Mouse (Mus musculus): ENCODE measurements at regions not wholly inside any gene's neighbourhood (a gene's known extent, or its start where the extent isn't known, plus 50 kb on each side); places are given as distances from the start of the nearest gene placed in this dataset.

GRCm38 (mm10) chr3:155470742-155471141, 377.5 kb downstream of the Lrriq3 start:
- 79% methylated on average over 2 of the region's 2 CpGs for WGBS
- no peaks in the 10 kb centered on the region for H3K9me3 ChIP-seq (replicated peaks)
- H3K36me3 ChIP-seq = no peaks in the 10 kb centered on the region
- H3K27ac ChIP-seq (replicated peaks) = no peak overlapping the region
- ATAC-seq (ENCODE audit: insufficient number of reproducible peaks, low FRiP score, low TSS enrichment, low read depth) = no peak
- H3K4me3 ChIP-seq (replicated peaks) = no peak overlapping the region
- H3K4me1 ChIP-seq = no peaks in the 10 kb centered on the region
- no peak overlapping the region for H3K9ac ChIP-seq
- no peaks in the 10 kb centered on the region for H3K27me3 ChIP-seq
- H3K4me2 ChIP-seq (replicated peaks) = no peak overlapping the region

- no peak for ATAC-seq (ENCODE audit: insufficient number of reproducible peaks, low FRiP score, low TSS enrichment, low read depth)
- H3K4me3 ChIP-seq (replicated peaks) = no peak overlapping the region
- 66% methylated on average over 2 of the region's 2 CpGs for WGBS
- no peaks in the 10 kb centered on the region for H3K4me1 ChIP-seq
- no peak overlapping the region for H3K9ac ChIP-seq
- H3K27me3 ChIP-seq = no peaks in the 10 kb centered on the region
- H3K36me3 ChIP-seq = no peaks in the 10 kb centered on the region
- no peak overlapping the region for H3K27ac ChIP-seq (replicated peaks)
- H3K9me3 ChIP-seq (replicated peaks) = no peaks in the 10 kb centered on the region
- H3K4me2 ChIP-seq (replicated peaks) = no peak overlapping the region
Measured at GRCm38 (mm10) chr3:155485487-155485886, 392.3 kb downstream of the Lrriq3 start.

- H3K9me3 ChIP-seq (replicated peaks) = no peaks in the 10 kb centered on the region
- no peaks in the 10 kb centered on the region for H3K27me3 ChIP-seq
- no peak overlapping the region for H3K9ac ChIP-seq
- no peak for ATAC-seq (ENCODE audit: insufficient number of reproducible peaks, low FRiP score, low TSS enrichment, low read depth)
- H3K4me1 ChIP-seq = no peaks in the 10 kb centered on the region
- no peak overlapping the region for H3K4me3 ChIP-seq (replicated peaks)
- H3K36me3 ChIP-seq = no peaks in the 10 kb centered on the region
- WGBS = 76% methylated on average over 8 of the region's 8 CpGs
- no peak overlapping the region for H3K27ac ChIP-seq (replicated peaks)
- H3K4me2 ChIP-seq (replicated peaks) = no peak overlapping the region
Measured at GRCm38 (mm10) chr3:155487877-155488537, 394.8 kb downstream of the Lrriq3 start.

- Histone ChIP-seq H3K36me3 (no peaks in the 10 kb centered on the region), H3K9me3 (replicated peaks) (no peaks in the 10 kb centered on the region), H3K9ac (no peak overlapping the region), H3K4me2 (replicated peaks) (no peak overlapping the region), H3K27ac (replicated peaks) (no peak overlapping the region), H3K4me3 (replicated peaks) (no peak overlapping the region), H3K27me3 (no peaks in the 10 kb centered on the region), H3K4me1 (no peaks in the 10 kb centered on the region)
- 62% methylated on average over 1 of the region's 1 CpGs for WGBS
- ATAC-seq (ENCODE audit: insufficient number of reproducible peaks, low FRiP score, low TSS enrichment, low read depth) = no peak
Measured at GRCm38 (mm10) chr3:155490670-155491069, 397.4 kb downstream of the Lrriq3 start.

- ATAC-seq (ENCODE audit: insufficient number of reproducible peaks, low FRiP score, low TSS enrichment, low read depth) = no peak
- H3K4me2 ChIP-seq (replicated peaks) = no peak overlapping the region
- H3K9me3 ChIP-seq (replicated peaks) = no peaks in the 10 kb centered on the region
- no peak overlapping the region for H3K9ac ChIP-seq
- H3K4me3 ChIP-seq (replicated peaks) = no peak overlapping the region
- WGBS = 91% methylated on average over 1 of the region's 1 CpGs
- no peaks in the 10 kb centered on the region for H3K4me1 ChIP-seq
- no peaks in the 10 kb centered on the region for H3K36me3 ChIP-seq
- no peak overlapping the region for H3K27ac ChIP-seq (replicated peaks)
- no peaks in the 10 kb centered on the region for H3K27me3 ChIP-seq
Measured at GRCm38 (mm10) chr3:155510161-155510857, 417.1 kb downstream of the Lrriq3 start.

- WGBS = 74% methylated on average over 2 of the region's 2 CpGs
- Histone ChIP-seq H3K4me3 (replicated peaks) (no peak overlapping the region), H3K27me3 (no peaks in the 10 kb centered on the region), H3K4me2 (replicated peaks) (no peak overlapping the region), H3K9me3 (replicated peaks) (no peaks in the 10 kb centered on the region), H3K27ac (replicated peaks) (no peak overlapping the region), H3K9ac (no peak overlapping the region), H3K4me1 (no peaks in the 10 kb centered on the region), H3K36me3 (no peaks in the 10 kb centered on the region)
- no peak; the same call in 1 of the 2 replicates for ATAC-seq (ENCODE audit: insufficient number of reproducible peaks, low FRiP score, low TSS enrichment, low read depth)
Measured at GRCm38 (mm10) chr3:155513885-155514284, 420.7 kb downstream of the Lrriq3 start.

- ATAC-seq (ENCODE audit: insufficient number of reproducible peaks, low FRiP score, low TSS enrichment, low read depth) = no peak
- Histone ChIP-seq H3K36me3 (no peaks in the 10 kb centered on the region), H3K4me3 (replicated peaks) (no peak overlapping the region), H3K4me2 (replicated peaks) (no peak overlapping the region), H3K4me1 (no peaks in the 10 kb centered on the region), H3K27me3 (no peaks in the 10 kb centered on the region), H3K9ac (no peak overlapping the region), H3K27ac (replicated peaks) (no peak overlapping the region), H3K9me3 (replicated peaks) (no peaks in the 10 kb centered on the region)
- WGBS = 71% methylated on average over 3 of the region's 3 CpGs
Measured at GRCm38 (mm10) chr3:155529312-155529711, 436.1 kb downstream of the Lrriq3 start.

- Histone ChIP-seq H3K4me1 (no peaks in the 10 kb centered on the region), H3K27ac (replicated peaks) (no peak overlapping the region), H3K27me3 (no peaks in the 10 kb centered on the region), H3K9me3 (replicated peaks) (no peaks in the 10 kb centered on the region), H3K4me2 (replicated peaks) (no peak overlapping the region), H3K36me3 (no peaks in the 10 kb centered on the region), H3K9ac (no peak overlapping the region), H3K4me3 (replicated peaks) (no peak overlapping the region)
- ATAC-seq (ENCODE audit: insufficient number of reproducible peaks, low FRiP score, low TSS enrichment, low read depth) = no peak
Measured at GRCm38 (mm10) chr3:155530811-155531210, 437.6 kb downstream of the Lrriq3 start.

- H3K4me1 ChIP-seq = no peaks in the 10 kb centered on the region
- 51% methylated on average over 4 of the region's 4 CpGs for WGBS
Measured at GRCm38 (mm10) chr3:155532075-155532474, 438.8 kb downstream of the Lrriq3 start.

GRCm38 (mm10) chr3:155548204-155548603, 455.0 kb downstream of the Lrriq3 start:
- Histone ChIP-seq H3K27ac (replicated peaks) (no peak overlapping the region), H3K27me3 (no peaks in the 10 kb centered on the region), H3K4me2 (replicated peaks) (no peak overlapping the region), H3K9me3 (replicated peaks) (no peaks in the 10 kb centered on the region), H3K9ac (no peak overlapping the region), H3K36me3 (no peaks in the 10 kb centered on the region), H3K4me3 (replicated peaks) (no peak overlapping the region), H3K4me1 (no peaks in the 10 kb centered on the region)
- WGBS = 77% methylated on average over 6 of the region's 6 CpGs
- ATAC-seq (ENCODE audit: insufficient number of reproducible peaks, low FRiP score, low TSS enrichment, low read depth) = no peak

More at GRCm38 (mm10) chr3:155532075-155532474, 438.8 kb downstream of the Lrriq3 start:
- Histone ChIP-seq H3K4me2 (replicated peaks) (no peak overlapping the region), H3K36me3 (no peaks in the 10 kb centered on the region), H3K9ac (no peak overlapping the region), H3K27ac (replicated peaks) (no peak overlapping the region), H3K4me3 (replicated peaks) (no peak overlapping the region), H3K9me3 (replicated peaks) (no peaks in the 10 kb centered on the region), H3K27me3 (no peaks in the 10 kb centered on the region)
- no peak for ATAC-seq (ENCODE audit: insufficient number of reproducible peaks, low FRiP score, low TSS enrichment, low read depth)

- no peaks in the 10 kb centered on the region for H3K27me3 ChIP-seq
- WGBS = 26% methylated on average over 2 of the region's 2 CpGs
- no peaks in the 10 kb centered on the region for H3K9me3 ChIP-seq (replicated peaks)
- H3K4me2 ChIP-seq (replicated peaks) = no peak overlapping the region
- H3K9ac ChIP-seq = no peak overlapping the region
- H3K4me1 ChIP-seq = no peaks in the 10 kb centered on the region
- no peak overlapping the region for H3K4me3 ChIP-seq (replicated peaks)
- no peak overlapping the region for H3K27ac ChIP-seq (replicated peaks)
- no peaks in the 10 kb centered on the region for H3K36me3 ChIP-seq
- no peak for ATAC-seq (ENCODE audit: insufficient number of reproducible peaks, low FRiP score, low TSS enrichment, low read depth)
Measured at GRCm38 (mm10) chr3:155577111-155577510, 483.9 kb downstream of the Lrriq3 start.

- H3K36me3 ChIP-seq = no peaks in the 10 kb centered on the region
- no peaks in the 10 kb centered on the region for H3K9me3 ChIP-seq (replicated peaks)
- no peak overlapping the region for H3K4me2 ChIP-seq (replicated peaks)
- WGBS = 58% methylated on average over 1 of the region's 1 CpGs
- H3K9ac ChIP-seq = no peak overlapping the region
- no peaks in the 10 kb centered on the region for H3K27me3 ChIP-seq
- no peak overlapping the region for H3K27ac ChIP-seq (replicated peaks)
- ATAC-seq (ENCODE audit: insufficient number of reproducible peaks, low FRiP score, low TSS enrichment, low read depth) = no peak
- no peak overlapping the region for H3K4me3 ChIP-seq (replicated peaks)
- H3K4me1 ChIP-seq = no peaks in the 10 kb centered on the region
Measured at GRCm38 (mm10) chr3:155604001-155604400, 510.8 kb downstream of the Lrriq3 start.

Data from embryonic facial prominence, embryonic 15.5 days (tissue).